Mouse (Mus musculus) Muller cell, postnatal 12 days (primary cell): ENCODE measurements around the gene Tm4sf20.

Experiments
- DNase-seq: peaks from one replicate; pipeline ENCODE4 v3.0.0-alpha.2; 2015; ENCODE audit errors: inconsistent ontology term

The Tm4sf20 gene

GRCm38 (mm10) chr1:82768269-82768668 lies at the start of gene Tm4sf20:
Gene Tm4sf20, minus strand, starts transcription at chr1:82768461.
- no peak for DNase-seq

DNA sequence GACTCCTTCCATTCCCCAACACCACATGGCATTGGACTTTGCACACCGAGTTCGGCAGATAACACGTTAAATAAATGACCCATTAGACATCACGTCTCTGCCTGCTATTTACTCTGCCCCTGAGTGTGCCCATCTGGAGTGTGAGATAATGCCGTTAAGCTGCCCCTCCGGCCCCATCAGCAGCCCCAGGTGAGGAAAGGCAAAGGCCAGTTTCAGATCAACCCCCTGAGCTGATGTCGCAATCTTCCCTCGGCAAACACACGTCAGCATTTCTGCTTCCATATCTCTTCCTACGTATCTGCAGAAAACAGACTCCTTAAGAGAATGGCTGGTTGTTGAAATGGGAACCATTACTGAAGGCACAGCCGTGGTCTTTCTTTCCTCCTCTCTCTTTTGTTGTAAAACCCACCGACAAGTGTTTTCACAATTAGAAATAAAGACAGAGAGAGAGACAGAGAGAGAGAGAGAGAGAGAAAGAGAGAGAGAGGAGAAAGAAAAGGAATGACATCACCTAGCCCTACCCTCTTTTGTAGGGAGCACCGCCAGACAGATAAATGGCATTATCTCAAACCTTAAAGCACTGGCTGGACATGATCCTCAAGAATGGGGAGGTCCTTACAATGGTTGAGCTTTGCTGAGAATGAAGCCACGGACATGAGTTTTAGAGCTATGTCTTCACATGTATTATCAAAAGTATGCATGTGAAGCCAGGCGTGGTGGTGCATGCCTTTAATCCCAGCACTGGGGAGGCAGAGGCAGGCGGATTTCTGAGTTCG lies 47.9 kb upstream of the Tm4sf20 start:
- no peak for DNase-seq

DNA sequence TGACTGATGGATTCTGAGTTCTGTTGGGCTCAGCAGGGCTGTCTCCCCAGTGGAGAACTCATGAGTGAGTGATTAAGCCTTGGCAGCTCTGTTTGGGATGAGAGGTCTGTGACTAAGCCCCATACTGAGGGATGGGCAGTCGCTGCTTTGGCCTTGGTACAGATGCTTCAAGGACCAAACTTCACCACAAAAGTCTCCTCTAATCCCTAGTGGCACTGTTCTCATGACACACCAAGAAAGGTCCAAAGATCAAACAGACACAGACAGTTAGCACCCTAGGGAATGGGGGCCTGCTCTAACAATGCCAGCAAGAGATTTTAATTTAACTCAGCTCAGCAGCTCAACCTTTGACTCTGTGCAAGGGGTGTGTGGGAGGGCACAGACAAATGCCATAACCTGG lies 43.5 kb upstream of the Tm4sf20 start:
- DNase-seq = no peak

GRCm38 (mm10) chr1:82808564-82808963 lies 40.3 kb upstream of the Tm4sf20 start:
- DNase-seq = no peak

DNA sequence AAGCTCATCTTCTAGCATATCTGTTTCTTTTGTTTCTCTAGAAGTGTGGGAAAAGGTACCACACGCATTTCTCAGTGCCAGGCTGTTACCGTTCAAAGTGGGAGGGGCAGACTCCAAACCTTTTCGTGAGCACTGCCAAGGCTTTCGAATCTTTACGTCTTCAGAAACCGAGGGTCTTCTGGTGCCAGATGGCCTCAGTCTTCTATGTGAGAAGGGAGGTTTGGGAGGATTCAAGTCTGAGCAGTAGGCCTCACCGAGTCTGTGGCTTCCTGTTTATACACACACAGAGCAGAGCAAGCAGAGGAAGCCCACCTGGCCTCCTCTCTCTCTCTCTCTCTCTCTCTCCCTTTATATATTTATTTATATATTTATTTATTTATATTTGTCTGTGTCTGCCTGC lies 38.9 kb upstream of the Tm4sf20 start:
- DNase-seq = no peak

DNA sequence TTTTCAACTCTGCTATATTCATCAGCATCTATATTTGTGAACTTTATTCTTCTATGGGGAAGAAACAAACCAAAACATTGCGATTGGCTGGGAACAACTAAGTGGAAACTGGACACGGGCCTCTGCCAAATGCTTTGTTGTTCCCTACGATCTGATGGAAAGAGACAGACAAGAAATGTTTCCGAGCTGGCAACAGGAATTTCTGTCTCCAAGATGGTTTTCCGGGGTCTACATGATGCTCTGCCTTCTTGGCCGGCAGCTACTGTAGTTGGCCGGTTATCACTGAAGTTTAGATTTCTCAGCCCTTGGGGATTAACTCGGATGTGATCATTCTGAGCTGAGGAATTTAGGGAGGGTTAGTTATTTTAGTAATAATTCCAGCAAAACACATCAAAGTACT lies 38.1 kb upstream of the Tm4sf20 start:
- DNase-seq = no peak

- DNase-seq = no peak
Measured at GRCm38 (mm10) chr1:82804059-82804458, 35.8 kb upstream of the Tm4sf20 start.

DNA sequence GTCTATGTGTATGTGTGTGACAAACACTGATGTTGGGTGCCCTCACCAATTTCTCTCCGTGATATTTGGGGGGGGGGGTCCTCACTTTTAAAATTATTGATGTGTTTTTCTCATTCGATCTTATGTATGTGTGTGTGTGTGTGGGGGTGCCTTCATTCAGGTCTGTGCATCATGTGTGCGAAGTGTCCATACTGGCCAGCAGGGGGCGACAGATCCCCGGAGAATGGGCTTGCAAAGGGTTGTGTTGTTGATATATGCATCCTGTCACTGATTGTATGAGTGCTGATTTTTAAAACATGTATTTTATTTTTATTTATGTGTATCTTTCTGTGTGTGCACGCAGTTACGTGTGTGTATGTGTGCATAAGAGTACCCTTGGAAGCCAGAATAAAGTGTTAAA lies 35.3 kb upstream of the Tm4sf20 start:
- DNase-seq = no peak

DNA sequence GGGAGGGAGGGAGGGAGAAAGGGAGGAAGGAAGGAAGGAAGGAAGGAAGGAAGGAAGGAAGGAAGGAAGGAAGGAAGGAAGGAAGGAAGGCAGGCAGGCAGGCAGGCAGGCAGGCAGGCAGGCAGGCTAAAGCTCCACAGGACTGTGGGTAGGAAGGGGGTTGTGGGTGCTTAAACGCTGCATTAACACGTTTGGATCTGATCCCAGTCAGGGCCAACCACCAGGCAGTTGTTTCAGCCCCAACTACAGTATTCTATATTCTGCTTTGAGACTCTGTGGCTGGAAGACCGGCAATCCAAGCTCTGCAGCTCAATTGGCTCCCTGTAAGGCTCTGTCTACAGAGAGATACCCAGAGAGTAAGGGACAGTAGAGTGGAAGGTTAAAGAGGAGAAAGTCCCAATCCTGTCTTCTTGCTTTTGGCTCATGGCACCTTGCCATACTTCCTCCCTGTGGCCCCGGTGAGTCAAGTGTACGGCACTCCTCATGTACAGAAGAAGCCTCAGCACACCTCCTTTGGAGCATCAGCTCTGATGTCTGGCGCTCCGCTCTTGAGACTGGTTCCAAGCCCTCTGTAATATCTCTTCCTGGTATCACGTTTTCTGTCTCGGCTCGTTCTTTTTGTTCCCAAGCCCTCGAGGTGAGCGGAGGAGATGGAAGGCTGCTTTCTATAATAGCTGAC lies 33.0 kb upstream of the Tm4sf20 start:
- no peak for DNase-seq

DNA sequence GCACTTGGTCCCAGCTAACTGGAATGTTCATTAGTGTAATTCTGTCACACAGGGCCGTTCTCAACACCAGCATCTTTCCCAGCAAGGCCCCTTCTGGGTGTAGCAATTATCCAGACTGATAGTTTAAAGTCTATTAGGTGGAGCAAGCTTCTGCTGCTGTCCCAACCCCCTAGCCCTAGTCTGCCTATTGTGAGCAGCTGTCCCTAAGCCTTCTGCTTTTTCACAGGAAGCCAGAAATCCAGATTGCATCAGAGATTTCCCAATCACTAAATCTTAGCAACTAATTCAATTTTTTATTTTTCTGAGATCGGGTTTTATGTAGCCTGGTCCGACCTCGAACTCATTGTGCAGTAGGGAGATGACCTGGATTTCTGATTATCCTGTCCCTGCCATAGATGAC lies 30.7 kb upstream of the Tm4sf20 start:
- no peak for DNase-seq

DNA sequence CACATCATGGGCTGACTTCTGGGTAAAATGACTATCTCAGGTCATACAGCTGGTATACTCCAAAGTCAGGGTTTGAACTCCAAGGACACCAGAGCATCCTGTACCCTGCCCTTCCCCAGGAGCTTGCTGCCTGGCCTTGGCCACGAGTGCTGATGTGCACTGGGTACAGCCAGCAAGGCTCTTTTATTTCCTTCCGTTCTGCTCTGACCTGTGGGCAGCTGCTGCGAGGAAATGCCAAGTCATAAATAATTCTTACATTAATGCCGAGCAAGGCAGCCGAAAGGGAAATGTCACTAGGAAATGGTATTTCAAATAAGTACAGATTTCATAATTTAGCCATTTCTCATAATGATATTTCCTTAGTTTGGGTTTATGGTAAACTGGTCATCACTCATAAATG lies 30.0 kb upstream of the Tm4sf20 start:
- DNase-seq = no peak

- no peak for DNase-seq
Measured at GRCm38 (mm10) chr1:82797088-82797487, 28.8 kb upstream of the Tm4sf20 start.

DNA sequence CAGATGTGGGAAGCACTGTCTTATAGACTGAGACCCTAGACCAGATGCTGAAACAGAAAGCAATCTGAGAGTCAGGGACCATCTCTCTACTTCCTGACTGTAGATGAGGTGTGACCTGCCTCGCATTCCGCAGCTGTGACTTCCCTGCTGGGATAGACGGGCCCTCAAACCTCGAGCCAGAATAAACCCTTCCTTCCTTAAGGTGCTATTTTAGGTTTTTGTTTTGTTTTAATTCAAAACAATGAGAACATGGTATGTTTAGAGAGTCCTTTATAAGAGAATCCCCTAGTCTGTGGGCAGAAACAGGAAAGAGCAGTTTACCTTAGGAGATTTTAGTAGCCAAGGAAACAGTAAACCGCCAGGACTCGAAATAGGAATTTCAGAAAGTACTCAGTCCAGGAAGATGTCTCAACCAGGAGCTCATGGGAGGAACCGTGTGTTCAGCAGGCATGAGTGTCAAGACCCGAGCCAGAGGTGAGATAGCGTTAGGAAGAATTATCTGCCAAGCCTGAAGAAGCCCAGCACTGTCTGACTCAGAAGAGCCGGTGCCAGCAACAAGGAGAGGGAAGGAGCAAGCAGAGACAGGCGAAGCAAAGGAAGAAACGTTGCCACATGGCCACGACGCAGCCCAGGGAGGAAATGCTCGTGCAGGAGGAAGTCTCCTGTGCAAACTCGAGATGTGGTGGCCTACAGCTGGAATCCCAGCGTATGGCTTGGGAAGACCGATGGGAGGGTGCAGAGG lies 27.6 kb upstream of the Tm4sf20 start:
- DNase-seq = no peak

GRCm38 (mm10) chr1:82795211-82795610 lies 26.9 kb upstream of the Tm4sf20 start:
- DNase-seq = no peak

- DNase-seq = no peak
Measured at GRCm38 (mm10) chr1:82793986-82794385, 25.7 kb upstream of the Tm4sf20 start.

GRCm38 (mm10) chr1:82793110-82793509 lies 24.8 kb upstream of the Tm4sf20 start:
- peak; percentile 64 for DNase-seq

- no peak for DNase-seq
Measured at GRCm38 (mm10) chr1:82792238-82792637, 24.0 kb upstream of the Tm4sf20 start.

- no peak for DNase-seq
Measured at GRCm38 (mm10) chr1:82791105-82791504, 22.8 kb upstream of the Tm4sf20 start.

DNA sequence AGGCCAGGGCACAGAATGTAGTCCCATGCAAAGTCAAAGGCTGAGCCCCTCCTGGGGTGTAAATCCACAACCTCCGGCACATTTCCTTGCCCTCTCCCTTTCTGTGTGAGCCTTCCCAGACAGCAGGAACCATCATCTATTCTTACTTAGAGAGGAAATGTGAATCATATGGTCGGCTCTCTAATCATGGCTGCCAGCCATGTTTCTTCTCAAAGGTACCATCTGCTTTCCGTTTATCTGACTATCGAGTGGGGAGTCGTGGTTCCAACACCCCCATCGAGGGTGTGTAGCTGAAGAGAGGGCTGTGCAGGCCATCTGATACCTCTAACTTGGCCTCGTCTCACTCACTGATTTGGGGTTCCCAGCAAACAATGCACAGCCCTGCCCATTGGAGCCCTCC lies 19.8 kb upstream of the Tm4sf20 start:
- DNase-seq = no peak

DNA sequence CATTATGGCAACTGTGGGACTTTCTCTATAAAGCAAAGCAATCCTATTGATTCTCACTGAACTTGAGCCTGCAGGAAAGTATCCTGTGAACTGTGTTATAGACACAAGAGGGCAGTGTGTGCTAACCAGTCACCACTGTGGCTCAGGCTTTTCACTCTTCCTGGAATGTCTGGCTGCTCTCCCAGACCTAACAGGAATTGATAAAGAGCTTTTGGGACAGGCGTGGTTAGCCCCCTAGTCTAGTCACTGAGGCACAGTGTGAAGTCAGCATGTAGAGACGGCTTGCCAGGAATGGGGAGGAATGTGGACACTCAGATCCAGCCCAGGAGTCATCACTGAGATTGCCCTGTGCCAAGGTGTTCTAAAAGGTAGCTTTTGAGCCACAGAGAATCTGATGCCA lies 19.2 kb upstream of the Tm4sf20 start:
- peak; percentile 94 for DNase-seq

GRCm38 (mm10) chr1:82785546-82785945 lies 17.3 kb upstream of the Tm4sf20 start:
- DNase-seq = no peak

GRCm38 (mm10) chr1:82783559-82783958 lies 15.3 kb upstream of the Tm4sf20 start:
- DNase-seq = no peak
